Mouse (Mus musculus) liver, adult 2 months (tissue): ENCODE measurements around the gene Mpst.

Experiments
- CTCF ChIP-seq: fragments of 200-500 bp; IDR thresholded peaks from 2 replicates; pipeline ENCODE4 v1.5.1; 2011; ENCODE audit warnings: low read depth, low read length, control low read depth
- POLR2A ChIP-seq: fragments of 200-500 bp; IDR thresholded peaks from 2 replicates; pipeline ENCODE4 v1.6.1; 2011; ENCODE audit warnings: low read length, control low read depth; ENCODE audit not compliant: insufficient read depth; ENCODE audit errors: extremely low read depth

- TF ChIP-seq POLR2A (no peak), CTCF (no peak)
These were observed 21.7 kb upstream of the Mpst start for GRCm38 (mm10) chr15:78384220-78385116.
